Mouse (Mus musculus): ENCODE measurements around the gene Slc10a2. TPM values are rescaled to one million over a fixed set of nuclear protein-coding genes. Genes with fewer than 3 reads are reported as not detected.

The Slc10a2 gene
- polyA plus RNA-seq (2014; fragmentation: Illumina TruSeq; extraction: RNeasy Lipid Tissue Mini Kit (QIAGEN cat#74804); ENCODE audit: low replicate concordance): 2.7 TPM

DNA sequence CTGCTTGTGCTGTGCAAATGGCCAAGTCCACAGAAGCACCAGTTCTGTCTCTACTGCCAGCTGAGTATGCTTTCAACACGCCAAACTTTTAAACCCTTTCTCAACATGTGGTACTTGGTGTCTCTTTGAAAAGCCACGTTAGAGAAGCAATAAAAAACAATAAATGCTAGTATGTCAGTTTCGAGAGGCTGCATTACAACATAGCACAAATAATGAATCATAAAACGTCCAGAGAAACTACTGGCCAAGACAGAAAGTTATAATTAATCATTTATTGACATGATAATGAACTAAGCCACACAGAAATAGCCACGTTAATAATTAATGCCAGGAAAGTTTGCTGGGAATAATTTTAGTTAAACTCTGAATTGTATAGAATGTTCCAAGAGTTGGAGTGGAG is at the start of gene Slc10a2:
Gene Slc10a2, minus strand, starts transcription at position 166 of the 400 bp plus-strand sequence.

